16 mouse cellular contexts compared by ENCODE assay signal in the genomic region with DNA sequence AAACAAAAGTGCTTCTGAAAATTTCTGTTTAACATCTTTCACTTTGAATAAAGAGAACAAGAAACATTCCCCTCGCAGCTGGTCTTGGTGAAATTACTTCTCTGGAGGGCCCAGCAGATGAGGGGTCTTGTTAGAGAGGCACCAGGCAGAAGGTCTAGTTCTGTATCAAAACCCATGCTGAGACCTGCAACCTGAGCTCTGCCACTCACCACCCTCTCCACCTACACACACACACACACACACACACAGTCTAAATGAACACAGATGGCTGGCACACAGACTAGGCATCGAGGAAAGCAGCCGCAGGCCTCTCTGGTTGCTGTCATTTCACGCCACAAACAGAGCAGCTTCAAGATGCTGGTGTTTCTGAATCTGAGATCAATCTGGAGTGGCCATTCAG.
DNase-seq lines count a peak whose midpoint lies in the region; ATAC-seq and TF ChIP-seq lines count a peak whose summit lies in the region.
"Had no signal": no experiment of that assay in that cellular context is flagged by ENCODE, and none has a peak within 500 bp of the region (broad histone marks: within the 10 kb centered on the region; RNA-seq: fewer than 3 reads in every experiment).

No protein-coding gene starts in this region.

- TF ChIP-seq CTCF in layer of hippocampus, adult 2 months (conservative IDR thresholded peaks at IDR 0.05): no peak

- WGBS in forebrain, embryonic 10.5 days: 61% methylated on average over 4 of the region's 4 CpGs
- 75% methylated on average over 4 of the region's 4 CpGs for WGBS in forebrain, embryonic 13.5 days
- 41% methylated on average over 4 of the region's 4 CpGs for WGBS in limb, embryonic 10.5 days

- no peak overlapping the region for H3K4me2 ChIP-seq in forebrain, embryonic 13.5 days
- H3K4me2 ChIP-seq: heart, embryonic 11.5 days; liver, embryonic 11.5 days; midbrain, embryonic 12.5 days had no signal

- no peak overlapping the region for H3K9ac ChIP-seq in forebrain, embryonic 13.5 days
- H3K9ac ChIP-seq: midbrain, embryonic 12.5 days had no signal

- peak; percentile 29 for DNase-seq in forebrain, embryonic 10.5 days (ENCODE audit: extremely low spot score, low spot score)
- peak; percentile 10 to 15 for DNase-seq in layer of hippocampus, postnatal 10 days (ENCODE audit: low spot score in 2 of 2)
- no peak for DNase-seq in layer of hippocampus, adult 2 months (ENCODE audit: low spot score in 2 of 2)
- DNase-seq in embryo, embryonic 9.5 days (ENCODE audit: extremely low spot score): peak; percentile 30
- peak; percentile 80 for DNase-seq in limb, embryonic 10.5 days (ENCODE audit: low spot score)
- DNase-seq in adrenal gland, postnatal 4 days (ENCODE audit: low spot score in 2 of 2): no peak
- DNase-seq in retina, embryonic 14.5 days (ENCODE audit: low spot score): no peak
- DNase-seq: adrenal gland, postnatal 14 days; cerebellum, adult 11 months; right cerebral cortex, postnatal 14 days had no signal

- no peak for ATAC-seq in forebrain, embryonic 13.5 days

- H3K27me3 ChIP-seq in forebrain, embryonic 10.5 days (ENCODE audit: poor library complexity, severe bottlenecking): no peaks in the 10 kb centered on the region
- no peaks in the 10 kb centered on the region for H3K27me3 ChIP-seq in forebrain, embryonic 13.5 days
- H3K27me3 ChIP-seq in limb, embryonic 10.5 days (ENCODE audit: low read depth, poor library complexity, severe bottlenecking): no peaks in the 10 kb centered on the region
- H3K27me3 ChIP-seq: midbrain, embryonic 12.5 days had no signal

- no peak overlapping the region for H3K27ac ChIP-seq in forebrain, embryonic 10.5 days
- H3K27ac ChIP-seq in forebrain, embryonic 13.5 days: no peak overlapping the region
- H3K27ac ChIP-seq in layer of hippocampus, adult 2 months: no peak overlapping the region
- H3K27ac ChIP-seq in limb, embryonic 10.5 days: peak overlapping the region; percentile 22; the same call in 1 of the 2 replicates
- H3K27ac ChIP-seq: kidney, postnatal 0 days; left cerebral cortex, adult 2 months; midbrain, embryonic 12.5 days had no signal

- no peaks in the 10 kb centered on the region for H3K36me3 ChIP-seq in forebrain, embryonic 10.5 days (replicated peaks)
- no peaks in the 10 kb centered on the region for H3K36me3 ChIP-seq in forebrain, embryonic 13.5 days (ENCODE audit: poor library complexity, severe bottlenecking)
- no peaks in the 10 kb centered on the region for H3K36me3 ChIP-seq in limb, embryonic 10.5 days
- H3K36me3 ChIP-seq: midbrain, embryonic 12.5 days had no signal

- no peak overlapping the region for H3K4me3 ChIP-seq in forebrain, embryonic 10.5 days
- H3K4me3 ChIP-seq in forebrain, embryonic 13.5 days: no peak overlapping the region
- no peak overlapping the region for H3K4me3 ChIP-seq in layer of hippocampus, adult 2 months
- H3K4me3 ChIP-seq in limb, embryonic 10.5 days: no peak overlapping the region
- H3K4me3 ChIP-seq: left cerebral cortex, adult 2 months; midbrain, embryonic 12.5 days had no signal

- H3K4me1 ChIP-seq in forebrain, embryonic 10.5 days: 0 out of 2 replicates have a peak, but pooled peaks cover 10% of the 10 kb centered on the region
- H3K4me1 ChIP-seq in forebrain, embryonic 13.5 days: 0 out of 2 replicates have a peak, but pooled peaks cover 6% of the 10 kb centered on the region
- H3K4me1 ChIP-seq in limb, embryonic 10.5 days: peaks cover 16% of the 10 kb centered on the region
- H3K4me1 ChIP-seq: midbrain, embryonic 12.5 days had no signal

- H3K9me3 ChIP-seq in forebrain, embryonic 10.5 days: no peaks in the 10 kb centered on the region
- no peaks in the 10 kb centered on the region for H3K9me3 ChIP-seq in forebrain, embryonic 13.5 days (replicated peaks)
- no peaks in the 10 kb centered on the region for H3K9me3 ChIP-seq in limb, embryonic 10.5 days (replicated peaks)
- H3K9me3 ChIP-seq: midbrain, embryonic 12.5 days had no signal

Comparison
In these comparisons a context has a peak if more than half of its experiments do, and no peak if none do; other contexts are left out.
1. DNase-seq: peak in forebrain, embryonic 10.5 days (single experiment), layer of hippocampus, postnatal 10 days (2 of 2), embryo, embryonic 9.5 days (single experiment) and limb, embryonic 10.5 days (single experiment); none in layer of hippocampus, adult 2 months (0 of 2), adrenal gland, postnatal 4 days (0 of 2) and retina, embryonic 14.5 days (single experiment).